Mouse (Mus musculus) small intestine, adult 2 months (tissue): ENCODE measurements at regions not wholly inside any gene's neighbourhood (a gene's known extent, or its start where the extent isn't known, plus 50 kb on each side); places are given as distances from the start of the nearest gene placed in this dataset.

Source experiments
- CTCF ChIP-seq: fragments of 200-500 bp; IDR thresholded peaks from 2 replicates; pipeline ENCODE4 v1.5.1; 2012; ENCODE audit warnings: low read depth, mild to moderate bottlenecking, control low read depth, inconsistent platforms, low read length, moderate library complexity, mixed read lengths; ENCODE audit not compliant: insufficient replicate concordance, insufficient read length; ENCODE audit errors: extremely low read depth
- POLR2A ChIP-seq: fragments of 200-500 bp; IDR thresholded peaks from 2 replicates; pipeline ENCODE4 v1.6.1; 2012; ENCODE audit warnings: low read depth, mild to moderate bottlenecking, control low read depth, inconsistent platforms, low read length, moderate library complexity

DNA sequence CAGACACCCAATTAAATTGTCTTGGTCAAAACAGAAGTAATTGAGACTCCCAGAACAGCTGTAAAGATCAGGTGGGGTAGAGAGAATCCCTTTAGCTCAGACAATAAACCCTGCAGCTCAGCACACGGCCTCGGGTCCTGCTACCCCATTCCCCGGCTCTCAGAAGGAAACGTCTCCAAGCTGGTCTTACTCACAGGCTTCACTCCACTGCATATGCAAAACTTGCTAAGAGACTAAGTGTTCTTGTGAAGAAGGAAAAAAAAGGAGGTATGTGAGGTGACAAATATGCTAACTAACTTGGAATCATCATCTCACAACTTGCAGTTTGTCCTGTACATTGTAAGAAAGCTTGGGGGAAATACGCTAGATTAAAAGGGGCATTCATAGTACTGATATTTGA, 79.6 kb upstream of the Ipo5 start:
- TF ChIP-seq CTCF (no peak), POLR2A (no peak)
